Mouse (Mus musculus): ENCODE results near the gene Cracr2b.

Cracr2b gene

DNA sequence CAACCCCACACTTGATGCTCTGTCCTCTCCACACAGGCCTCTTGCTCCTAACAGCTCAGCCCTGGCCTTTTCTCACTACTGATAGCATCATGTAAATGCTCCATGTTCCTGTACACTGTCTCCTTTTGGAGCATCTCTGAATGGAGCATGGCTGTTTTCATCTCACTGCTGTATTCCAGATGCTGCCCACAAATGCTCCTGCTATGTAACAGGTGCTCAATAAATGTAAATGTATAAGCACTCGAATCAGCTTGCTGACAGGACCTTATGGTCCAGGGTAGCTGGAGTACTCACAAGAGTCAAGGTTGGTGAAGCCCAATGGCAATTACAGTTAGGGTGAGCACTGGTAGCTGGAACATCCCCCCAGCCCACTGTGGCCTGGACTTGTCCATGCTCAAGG lies 10.3 kb downstream of the Cracr2b start:
- no peak for DNase-seq

DNA sequence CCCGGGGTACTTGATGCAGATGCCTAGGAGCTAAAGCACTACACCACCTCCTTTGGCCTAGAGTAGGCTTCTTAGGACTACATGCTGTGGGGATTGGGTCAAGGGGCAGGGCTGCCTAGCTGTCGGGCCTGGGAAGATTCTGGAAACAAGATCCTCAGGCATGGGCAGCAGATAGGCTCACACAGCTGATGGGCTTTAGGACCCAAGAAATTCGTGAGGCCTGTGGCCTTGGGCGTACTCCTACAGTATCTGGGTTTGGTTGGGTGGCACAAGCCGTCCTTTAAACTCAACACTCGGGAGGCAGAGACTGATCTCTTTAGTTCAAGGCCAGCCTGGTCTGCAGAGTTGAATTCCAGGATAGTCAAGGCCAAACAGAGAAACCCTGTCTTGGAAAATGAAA lies 11.3 kb downstream of the Cracr2b start:
- DNase-seq = no peak

DNA sequence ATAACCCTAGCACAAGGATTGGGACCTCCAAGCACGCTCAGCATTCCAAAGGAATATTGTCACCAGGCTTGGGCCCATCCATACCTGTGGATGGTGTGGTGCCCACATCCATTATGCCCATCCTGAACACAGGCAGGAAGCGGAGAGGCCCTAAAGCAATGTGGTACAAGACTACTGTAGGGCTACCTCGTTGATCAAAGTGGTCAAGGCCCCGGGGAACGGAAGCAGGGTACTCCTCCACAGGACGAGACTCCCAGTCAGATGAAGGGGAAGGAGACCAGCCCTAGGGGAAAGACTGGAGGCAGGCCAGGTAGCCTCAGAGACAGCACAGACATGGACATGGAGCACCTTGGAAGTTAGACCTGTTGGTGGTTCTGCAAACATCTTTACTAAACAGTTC lies 11.9 kb downstream of the Cracr2b start:
- no peak for DNase-seq

GRCm38 (mm10) chr7:141474160-141474559 lies 13.3 kb downstream of the Cracr2b start:
- DNase-seq = no peak

DNA sequence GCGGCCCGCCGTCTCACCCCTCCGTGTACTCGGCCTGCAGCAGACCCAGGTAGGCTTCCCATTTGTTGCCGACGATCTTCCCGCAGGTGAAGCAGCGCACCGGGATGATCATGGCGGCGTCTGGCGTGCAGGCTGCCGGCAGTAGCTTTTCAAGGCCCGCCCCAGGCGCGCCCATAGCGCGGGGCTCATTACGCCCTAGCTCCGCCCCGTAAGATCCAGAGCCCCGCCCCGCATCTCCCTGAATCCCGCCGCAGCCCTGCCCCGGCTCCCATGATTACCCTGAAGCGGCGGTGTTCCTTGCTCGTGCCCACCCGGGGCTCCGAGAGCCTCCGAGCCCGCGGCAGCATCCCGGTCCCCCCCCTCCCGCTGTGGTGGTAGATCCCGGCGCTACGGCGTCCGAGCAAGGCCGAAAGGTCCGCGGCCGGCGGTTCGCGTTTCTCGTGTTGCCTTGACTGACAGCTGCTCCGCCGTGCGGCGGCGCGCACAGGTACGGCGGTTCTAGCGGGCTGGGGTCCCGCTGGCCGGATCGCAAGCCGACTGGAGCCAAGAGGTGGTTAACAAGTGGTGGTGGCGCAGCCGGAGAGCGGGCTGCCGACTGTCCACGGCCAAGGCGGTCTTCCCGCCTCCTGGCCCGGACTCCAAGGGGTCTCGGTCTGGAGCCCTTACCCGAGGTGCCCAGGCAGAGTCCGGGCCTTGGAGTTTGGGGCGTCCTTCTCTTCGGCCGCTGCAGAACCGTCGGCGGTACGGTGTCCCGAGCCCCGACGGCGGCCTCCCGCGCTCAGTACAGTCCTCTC lies 14.3 kb downstream of the Cracr2b start, which contains the start of the genes Polr2l and Tspan4:
Polr2l (minus strand) TSS at position 122 of the 794 bp plus-strand sequence.
Tspan4 (plus strand) TSS at position 230 of the 794 bp plus-strand sequence.
- DNase-seq = peak; percentile 91

- DNase-seq = no peak
Measured at GRCm38 (mm10) chr7:141475805-141476158, 14.9 kb downstream of the Cracr2b start.

- peak; percentile 94 for DNase-seq
Measured at GRCm38 (mm10) chr7:141476226-141476980, 15.5 kb downstream of the Cracr2b start.

DNA sequence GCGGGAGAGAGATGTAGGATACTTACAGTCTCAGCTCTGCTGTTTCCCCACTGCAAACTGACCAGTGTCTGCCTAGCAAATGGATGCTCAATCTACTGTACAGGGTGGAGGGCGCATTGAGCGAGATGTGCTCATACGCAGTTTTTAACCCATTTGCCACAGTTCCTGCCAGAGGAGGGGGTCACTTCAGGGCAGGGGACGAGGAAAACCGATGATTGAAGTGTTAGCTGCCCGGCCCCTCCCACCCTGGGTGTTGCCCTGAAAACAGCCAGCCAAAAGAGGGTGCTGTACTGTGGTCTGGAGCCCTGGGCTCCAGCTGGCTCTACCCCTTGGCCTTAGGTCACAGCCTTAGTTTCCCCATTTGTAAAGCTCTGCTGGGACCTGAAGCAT lies 16.1 kb downstream of the Cracr2b start:
- DNase-seq = no peak

- DNase-seq = no peak
Measured at GRCm38 (mm10) chr7:141477578-141478269, 16.8 kb downstream of the Cracr2b start.

GRCm38 (mm10) chr7:141478270-141478748 lies 17.4 kb downstream of the Cracr2b start:
- no peak for DNase-seq

DNA sequence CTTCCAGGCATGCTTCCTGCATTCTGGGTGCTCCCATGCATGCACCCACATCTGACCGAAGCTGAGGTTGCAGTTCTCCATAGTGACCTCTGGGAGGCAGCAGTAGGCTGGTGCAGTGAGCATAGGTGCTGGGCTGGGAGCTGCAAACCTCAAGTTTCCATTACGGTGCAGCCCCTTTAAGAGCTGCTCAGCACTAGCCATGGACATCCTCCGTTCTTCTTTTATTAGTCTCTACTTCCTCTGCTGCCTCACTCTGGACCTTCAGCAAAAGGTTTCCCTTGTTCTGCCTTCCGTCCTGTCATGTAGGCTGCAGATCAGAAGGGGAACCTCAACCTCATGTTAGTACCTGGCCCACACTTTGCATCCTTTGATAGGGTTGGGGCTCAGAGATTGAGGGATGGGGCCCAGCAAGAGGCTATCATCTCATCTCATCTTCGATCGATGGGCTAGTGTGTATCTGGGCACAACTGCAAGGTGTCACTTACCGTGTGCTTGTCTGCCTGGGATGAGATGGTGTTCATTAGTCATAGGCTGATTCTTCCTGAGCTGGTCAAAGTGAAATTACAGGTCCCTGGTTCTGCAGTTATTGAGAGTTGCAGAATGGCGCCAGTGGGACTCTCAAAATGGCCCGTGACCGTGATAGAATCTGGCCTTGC lies 20.1 kb downstream of the Cracr2b start:
- DNase-seq = peak; percentile 83

DNA sequence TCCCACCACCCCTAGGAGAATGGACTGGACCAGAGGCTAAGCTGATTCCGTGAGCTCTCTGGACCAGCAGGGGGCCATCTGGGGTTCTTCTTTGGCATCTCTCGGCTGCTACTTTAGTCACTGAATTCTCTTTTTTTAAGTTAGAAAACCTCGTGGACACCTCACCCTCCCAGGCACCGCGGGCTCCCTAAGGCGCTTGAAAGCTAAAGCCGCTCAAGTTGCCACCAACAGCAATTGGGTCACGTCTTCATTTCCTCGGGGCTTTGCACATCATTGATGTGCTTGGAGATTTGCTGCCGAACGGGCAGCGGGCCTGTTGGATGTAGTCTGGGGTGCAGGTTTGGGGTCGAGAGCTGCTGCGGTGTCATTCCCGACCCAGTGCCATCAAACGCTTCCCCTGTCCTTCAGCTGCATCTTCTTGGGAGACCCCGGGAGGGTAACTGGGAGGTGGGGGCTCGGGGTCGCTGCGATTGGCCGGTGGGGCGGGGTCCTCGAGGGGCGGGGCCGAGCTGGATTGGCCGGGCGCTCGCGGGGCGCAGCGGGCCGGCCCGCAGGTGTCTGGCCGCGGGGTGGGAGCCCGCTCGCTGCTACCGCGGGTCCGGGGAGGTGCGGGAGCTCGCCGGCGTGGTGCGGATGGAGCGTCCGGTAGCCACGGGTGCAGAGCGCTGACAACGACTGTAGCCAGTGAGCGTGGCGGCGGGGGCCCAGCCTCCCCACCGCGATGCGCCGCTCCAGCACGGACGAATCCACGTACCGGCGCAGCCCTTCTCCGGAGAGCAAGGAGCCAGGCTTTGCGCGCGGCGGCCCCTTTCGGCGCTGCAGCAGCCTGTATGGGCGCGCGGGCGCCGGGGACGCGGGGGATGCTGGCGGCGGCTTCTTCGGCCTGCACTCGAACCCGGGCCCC lies 20.9 kb downstream of the Cracr2b start:
- no peak for DNase-seq

DNA sequence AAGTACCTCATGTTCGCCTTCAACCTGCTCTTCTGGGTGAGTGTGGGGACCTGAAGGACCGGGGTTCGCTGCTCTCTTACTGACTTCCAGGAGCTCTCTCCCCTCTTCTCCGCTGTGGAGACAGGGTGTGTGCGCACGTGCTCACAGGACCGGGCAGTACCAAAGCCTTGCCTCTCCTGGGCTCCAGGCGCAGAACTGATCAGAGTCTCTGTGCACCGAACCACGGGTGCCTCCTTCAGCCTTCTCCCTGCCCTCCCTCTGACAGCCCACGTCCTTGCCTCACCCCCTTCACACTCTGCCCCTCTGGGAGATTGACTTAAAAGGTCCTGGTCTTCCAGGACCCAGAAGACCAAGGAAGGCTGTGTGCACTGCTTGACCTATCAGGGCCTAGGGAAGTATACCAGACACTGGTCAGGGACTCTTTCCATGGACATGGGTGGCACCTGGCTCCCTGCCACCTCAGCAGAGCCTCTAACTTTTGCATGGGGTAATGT lies 21.7 kb downstream of the Cracr2b start:
- DNase-seq = no peak

DNA sequence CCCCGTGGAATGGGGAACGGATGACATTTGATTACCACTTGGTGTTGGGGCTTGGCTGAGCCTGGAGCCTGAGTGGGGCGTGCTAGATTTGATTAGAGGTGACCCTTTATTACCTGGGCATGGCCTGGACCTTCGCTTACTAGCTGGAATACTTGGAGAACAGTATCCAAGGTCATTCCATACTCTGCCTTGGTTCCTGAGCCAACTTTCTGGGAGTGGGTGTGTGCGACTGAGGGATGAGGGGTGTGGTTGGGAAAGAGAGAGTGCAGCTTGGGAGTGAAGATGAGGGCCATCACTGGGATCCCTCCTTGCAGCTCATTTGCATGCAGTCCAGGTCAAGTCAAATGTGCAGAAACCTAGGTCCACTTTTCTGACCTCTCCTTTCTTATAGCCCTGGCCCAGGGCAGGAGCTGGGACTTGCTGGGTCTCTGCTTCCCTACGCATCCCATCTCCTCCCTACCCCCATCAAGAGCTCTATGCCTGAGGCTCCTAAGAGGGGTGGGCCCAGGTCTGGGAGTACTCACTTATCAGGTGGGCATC lies 22.3 kb downstream of the Cracr2b start:
- DNase-seq = no peak

DNA sequence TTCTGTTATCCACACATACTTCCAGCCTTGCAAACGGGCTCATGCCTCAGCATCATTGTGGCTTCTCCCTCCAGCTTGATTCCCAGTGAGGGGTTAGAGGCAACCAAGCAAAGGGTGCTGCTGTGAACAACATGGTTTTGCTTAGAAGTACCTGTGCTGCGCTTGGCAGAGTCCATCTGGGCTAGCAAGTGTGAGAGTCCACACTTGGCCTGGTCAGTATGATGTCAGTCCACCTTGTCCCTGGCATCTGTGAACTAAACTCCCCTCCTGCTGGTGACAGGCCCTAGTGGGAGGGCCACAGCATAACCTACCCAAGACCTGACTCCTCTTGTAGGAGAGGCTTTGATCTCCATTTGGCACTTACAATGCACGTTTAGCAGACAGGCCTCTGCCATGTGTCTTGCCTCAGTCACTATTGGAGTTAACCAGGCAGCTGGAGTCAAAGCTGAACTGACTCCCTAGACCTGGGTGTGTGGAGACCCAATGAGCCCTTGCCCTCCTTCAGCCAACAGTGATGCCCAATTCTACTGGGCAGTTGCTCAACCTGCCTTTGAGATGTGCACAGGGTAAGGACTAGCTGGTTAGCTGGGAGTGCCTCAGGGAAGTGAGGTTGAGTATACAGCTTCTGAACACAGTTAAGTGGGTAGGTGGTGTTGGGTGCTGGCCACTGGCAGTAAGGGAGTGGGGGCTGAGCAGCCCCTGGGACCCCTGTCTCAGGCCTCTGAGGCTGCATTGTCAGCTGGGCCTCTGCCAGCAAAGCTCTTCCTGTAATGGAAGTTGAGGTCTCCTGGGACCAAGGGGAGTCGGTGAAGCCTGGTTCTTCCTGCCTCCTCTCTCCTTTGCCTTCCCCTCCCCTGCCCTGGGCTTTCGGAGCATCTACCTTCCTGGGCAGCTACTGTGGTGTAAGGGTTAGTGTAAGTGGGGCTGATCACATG lies 23.6 kb downstream of the Cracr2b start:
- no peak for DNase-seq

DNA sequence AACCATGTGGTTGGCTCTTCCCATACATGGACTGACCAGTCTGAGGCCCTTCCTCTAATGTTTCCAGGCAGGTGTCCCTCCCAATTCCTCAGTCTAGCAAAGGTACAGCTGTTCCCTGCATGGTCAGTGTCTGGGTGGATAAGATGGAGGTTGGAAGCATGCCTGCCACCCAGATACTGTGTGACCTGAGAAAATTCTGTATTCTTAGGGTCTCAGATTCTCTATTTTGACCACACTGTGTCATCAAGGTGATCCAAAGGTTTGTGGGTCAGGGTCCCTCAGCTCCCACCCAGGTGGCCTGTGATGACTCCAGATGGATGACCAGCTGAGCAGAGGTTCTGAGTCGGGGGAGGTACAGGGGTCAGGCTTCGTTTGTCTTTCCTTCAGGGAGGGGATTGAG lies 24.3 kb downstream of the Cracr2b start:
- DNase-seq = no peak

- no peak for DNase-seq
Measured at GRCm38 (mm10) chr7:141485606-141486005, 24.7 kb downstream of the Cracr2b start.

DNA sequence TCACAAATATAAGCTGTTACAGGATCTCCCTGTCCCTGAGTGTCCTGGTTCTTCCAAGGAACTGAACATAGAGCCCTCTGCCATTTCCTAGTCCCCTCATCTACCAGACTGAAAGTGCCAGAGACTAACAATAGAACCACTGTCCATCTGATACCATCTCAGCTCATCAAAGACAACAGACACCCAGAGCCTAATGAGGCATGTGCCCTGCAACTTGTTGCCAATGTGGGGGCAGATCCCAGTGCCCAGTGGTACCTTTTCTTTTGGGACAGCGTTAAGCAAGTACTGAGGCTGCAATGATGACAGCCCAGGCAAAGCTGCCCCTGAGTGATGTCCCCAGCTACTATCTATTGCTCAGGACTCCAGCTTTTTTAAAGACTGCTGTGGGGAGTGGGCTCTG lies 25.3 kb downstream of the Cracr2b start:
- no peak for DNase-seq

GRCm38 (mm10) chr7:141487141-141487540 lies 26.2 kb downstream of the Cracr2b start:
- no peak for DNase-seq

- no peak for DNase-seq
Measured at GRCm38 (mm10) chr7:141491151-141491550, 30.3 kb downstream of the Cracr2b start.

All from kidney, postnatal 14 days (tissue).